Mouse (Mus musculus) intestine, embryonic 14.5 days (tissue): ENCODE measurements around the gene Phactr2. TPM values are rescaled to one million over a fixed set of nuclear protein-coding genes. Genes with fewer than 3 reads are reported as not detected.
A peak's percentile ranks its signal among the peaks of the same experiment; 100 is the strongest.

Experiments
- ATAC-seq: fragments of 200-750 bp; cut with Nextera tagmentation; replicated peaks from 2 replicates; pipeline ENCODE4 v1.8.0; 2017; ENCODE audit warnings: low read depth, moderate number of reproducible peaks, moderate TSS enrichment, moderate library complexity; ENCODE audit not compliant: low FRiP score, low TSS enrichment
- DNase-seq: peaks from one replicate; pipeline ENCODE4 v3.0.0-alpha.2; 2018; ENCODE audit warnings: low spot score
- H3K27ac ChIP-seq: fragments of 300-500 bp; sonication (generic); 2 replicates; pipeline ENCODE4 v1.5.1; 2014; ENCODE audit warnings: low read depth, mild to moderate bottlenecking, control low read depth
- H3K27me3 ChIP-seq: fragments of 300-500 bp; sonication (generic); replicated peaks from 2 replicates; pipeline ENCODE4 v1.6.1; 2014; ENCODE audit warnings: low read length, control low read depth; ENCODE audit not compliant: control insufficient read depth, insufficient read depth
- H3K36me3 ChIP-seq: fragments of 300-500 bp; sonication (generic); 2 replicates; pipeline ENCODE4 v1.6.1; 2014; ENCODE audit warnings: low read length, control low read depth; ENCODE audit not compliant: control insufficient read depth, insufficient read depth
- H3K4me1 ChIP-seq: fragments of 300-500 bp; sonication (generic); replicated peaks from 2 replicates; pipeline ENCODE4 v1.6.1; 2014; ENCODE audit warnings: low read length, control low read depth, mixed read lengths; ENCODE audit not compliant: control insufficient read depth, insufficient read depth
- H3K4me2 ChIP-seq: fragments of 300-500 bp; sonication (generic); 2 replicates; pipeline ENCODE4 v1.6.1; 2014; ENCODE audit warnings: low read length
- H3K4me3 ChIP-seq: fragments of 300-500 bp; sonication (generic); 2 replicates; pipeline ENCODE4 v1.5.1; 2014; ENCODE audit warnings: low read depth, low read length, control low read depth, mixed read lengths
- H3K9ac ChIP-seq: fragments of 300-500 bp; sonication (generic); 2 replicates; pipeline ENCODE4 v1.6.1; 2014; ENCODE audit warnings: mild to moderate bottlenecking, low read length
- H3K9me3 ChIP-seq: fragments of 300-500 bp; sonication (generic); 2 replicates; pipeline ENCODE4 v1.6.1; 2016; ENCODE audit warnings: low read length, control low read depth; ENCODE audit not compliant: control insufficient read depth
- WGBS: fragments of 180-500 bp; shearing (Covaris S2); extraction: QIAGEN DNeasy Blood & Tissue Kit; methylation state at CpG from one replicate; pipeline ENCODE4 v1.1.7; 2014; 5-methylcytosine and 5-hydroxymethylcytosine counted together
- polyA plus RNA-seq: library from polyadenylated mRNA; unstranded; fragments of >200 nt; fragmentation: Nextera tagmentation; extraction: Ambion mirVana; gene quantifications from 2 replicates; pipeline ENCODE4 v1.2.1, GENCODE M21; 2014

The Phactr2 gene
- polyA plus RNA-seq, 1 experiment from 2014 or later = 26.7 TPM

- Histone ChIP-seq H3K36me3 (0 out of 2 replicates have a peak, but pooled peaks cover 6% of the 10 kb centered on the region), H3K27ac (peak overlapping the region; percentile 62), H3K9ac (no peak overlapping the region), H3K9me3 (no peaks in the 10 kb centered on the region), H3K4me2 (no peak overlapping the region), H3K4me3 (no peak overlapping the region), H3K27me3 (no peaks in the 10 kb centered on the region), H3K4me1 (peaks cover 28% of the 10 kb centered on the region)
- 46% methylated on average over 2 of the region's 2 CpGs for WGBS
- ATAC-seq (no peak), DNase-seq (no peak)
Measured at GRCm38 (mm10) chr10:13171461-13171860, 302.8 kb downstream of the Phactr2 start.

- DNase-seq = no peak
- peak overlapping the region; percentile 62 for H3K27ac ChIP-seq
Measured at GRCm38 (mm10) chr10:13170739-13171448, 303.3 kb downstream of the Phactr2 start.

GRCm38 (mm10) chr10:13168461-13168860 lies 305.8 kb downstream of the Phactr2 start:
- Histone ChIP-seq H3K27ac (peak overlapping the region; percentile 76), H3K36me3 (no peaks in the 10 kb centered on the region)
- DNase-seq = no peak

More at GRCm38 (mm10) chr10:13170739-13171448, 303.3 kb downstream of the Phactr2 start:
- Histone ChIP-seq H3K4me3 (no peak overlapping the region), H3K9me3 (no peaks in the 10 kb centered on the region), H3K27me3 (no peaks in the 10 kb centered on the region), H3K9ac (no peak overlapping the region), H3K36me3 (0 out of 2 replicates have a peak, but pooled peaks cover 5% of the 10 kb centered on the region), H3K4me2 (no peak overlapping the region), H3K4me1 (peaks cover 28% of the 10 kb centered on the region)
- 0 out of 2 replicates have a peak, but pooled peaks have one; percentile 25 for ATAC-seq
- WGBS = 28% methylated on average over 12 of the region's 12 CpGs

GRCm38 (mm10) chr10:13162031-13162430 lies 312.2 kb downstream of the Phactr2 start:
- no peaks in the 10 kb centered on the region for H3K27me3 ChIP-seq
- WGBS = 71% methylated on average over 4 of the region's 4 CpGs
- DNase-seq (peak; percentile 6), ATAC-seq (no peak)
- H3K4me2 ChIP-seq = no peak overlapping the region
- H3K9me3 ChIP-seq = no peaks in the 10 kb centered on the region
- H3K4me3 ChIP-seq = no peak overlapping the region
- H3K9ac ChIP-seq = no peak overlapping the region
- no peaks in the 10 kb centered on the region for H3K36me3 ChIP-seq
- H3K27ac ChIP-seq = no peak overlapping the region
- no peaks in the 10 kb centered on the region for H3K4me1 ChIP-seq

More at GRCm38 (mm10) chr10:13168461-13168860, 305.8 kb downstream of the Phactr2 start:
- no peak overlapping the region for H3K4me3 ChIP-seq
- WGBS = 42% methylated on average over 5 of the region's 5 CpGs
- no peaks in the 10 kb centered on the region for H3K9me3 ChIP-seq
- H3K4me1 ChIP-seq = peaks cover 28% of the 10 kb centered on the region
- no peaks in the 10 kb centered on the region for H3K27me3 ChIP-seq
- H3K4me2 ChIP-seq = no peak overlapping the region
- no peak overlapping the region for H3K9ac ChIP-seq
- ATAC-seq = no peak

GRCm38 (mm10) chr10:13160913-13161312 lies 313.3 kb downstream of the Phactr2 start:
- Histone ChIP-seq H3K4me3 (no peak overlapping the region), H3K9me3 (no peaks in the 10 kb centered on the region), H3K27ac (no peak overlapping the region), H3K4me1 (no peaks in the 10 kb centered on the region), H3K36me3 (no peaks in the 10 kb centered on the region), H3K9ac (no peak overlapping the region), H3K27me3 (no peaks in the 10 kb centered on the region), H3K4me2 (no peak overlapping the region)
- ATAC-seq (no peak), DNase-seq (peak; percentile 6)
- WGBS = 94% methylated on average over 4 of the region's 4 CpGs

Other genes starting within 250 kb of the Phactr2 start
- 58.3 and 62.5 TPM in 2 replicates for gene Fuca2, start 25.1 kb upstream of the Phactr2 start, polyA plus RNA-seq
- 5.8 and 6.5 TPM in 2 replicates for gene Adat2, start 78.5 kb upstream of the Phactr2 start, polyA plus RNA-seq
- 25.1 and 25.3 TPM in 2 replicates for gene Pex3, start 78.7 kb upstream of the Phactr2 start, polyA plus RNA-seq